Mouse (Mus musculus) erythroblast, embryonic 14.5 days (primary cell): ENCODE results near the gene Gins1.

ENCODE experiments used
- GATA1 ChIP-seq: IDR thresholded peaks from 2 replicates; pipeline ENCODE4 v1.6.1; 2012; ENCODE audit warnings: low read length, inconsistent platforms, mixed read lengths
- TAL1 ChIP-seq: IDR thresholded peaks from 3 replicates; pipeline ENCODE4 v1.6.1; 2012; ENCODE audit warnings: low read length, inconsistent platforms, mixed read lengths

DNA sequence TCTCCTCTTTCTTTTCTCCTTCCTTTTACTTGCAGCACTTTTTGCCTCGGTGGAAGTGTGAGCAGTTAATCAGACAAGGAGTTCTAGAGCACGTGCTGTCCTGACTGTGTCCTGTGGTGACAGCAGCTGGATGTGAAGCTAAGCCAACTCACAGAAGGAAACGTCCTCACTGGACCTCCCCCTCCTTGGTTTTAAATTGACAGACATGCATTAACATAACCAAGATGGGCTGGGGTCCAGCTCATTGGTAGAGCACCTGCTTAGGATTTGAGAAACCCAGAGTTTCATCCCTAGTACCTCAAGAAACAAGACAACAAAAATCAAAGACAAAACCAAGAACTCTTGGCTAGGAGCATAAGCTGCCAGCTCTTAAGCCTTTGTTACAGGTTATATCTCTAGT is 25.6 kb downstream of the Gins1 start:
- no peak for TF ChIP-seq GATA1
- TF ChIP-seq TAL1, result no peak
